ENCODE assay signal across 9 mouse cellular contexts in genomic region chr6:48642764-48643292, GRCm38 (mm10). TPM values are rescaled to one million over a fixed set of nuclear protein-coding genes. Genes with fewer than 3 reads are reported as not detected.
DNase-seq lines count a peak whose midpoint lies in the region; ATAC-seq lines count a peak whose summit lies in the region.
"Had no signal": no experiment of that assay in that cellular context is flagged by ENCODE, and none has a peak within 500 bp of the region (broad histone marks: within the 10 kb centered on the region; RNA-seq: fewer than 3 reads in every experiment).

No protein-coding gene starts in this region.

- ATAC-seq in forebrain, embryonic 14.5 days, result peak; percentile 29; the same call in 1 of the 2 replicates
- 0 out of 2 replicates have a peak, but pooled peaks have one; percentile 58 for ATAC-seq in common myeloid progenitor, adult 5-6 weeks (replicated peaks; ENCODE audit: low read depth, poor library complexity, severe bottlenecking)

- no peak overlapping the region for H3K9ac ChIP-seq in forebrain, embryonic 14.5 days (ENCODE audit: low read length)

- no peak overlapping the region for H3K27ac ChIP-seq in forebrain, embryonic 14.5 days (ENCODE audit: low read depth, low read length)
- H3K27ac ChIP-seq in forebrain, embryonic 10.5 days, result no peak overlapping the region

- DNase-seq in forebrain, embryonic 14.5 days (ENCODE audit: low spot score), result peak; percentile 86
- DNase-seq in forebrain, embryonic 10.5 days (ENCODE audit: extremely low spot score, low spot score), result no peak
- DNase-seq in ovary, postnatal 14 days (ENCODE audit: low spot score), result peak; percentile 39
- DNase-seq in ovary, postnatal 10 days (ENCODE audit: low spot score), result no peak
- DNase-seq in large intestine, adult 2 months (ENCODE audit: low read depth, low spot score), result peak; percentile 59
- peak; percentile 59 for DNase-seq in skeletal muscle tissue, adult 2 months (ENCODE audit: low read depth, low spot score)
- no peak for DNase-seq in spleen, postnatal 14 days (ENCODE audit: low spot score in 2 of 2)

- no peaks in the 10 kb centered on the region for H3K4me1 ChIP-seq in forebrain, embryonic 14.5 days (ENCODE audit: control insufficient read depth, insufficient read depth, low read length)
- no peaks in the 10 kb centered on the region for H3K4me1 ChIP-seq in forebrain, embryonic 10.5 days

- 18% methylated on average over 4 of the region's 4 CpGs for WGBS in forebrain, embryonic 14.5 days
- 23% methylated on average over 4 of the region's 4 CpGs for WGBS in forebrain, embryonic 10.5 days
- 17% methylated on average over 4 of the region's 4 CpGs for WGBS in large intestine, adult 2 months

- no peak overlapping the region for H3K4me3 ChIP-seq in forebrain, embryonic 14.5 days (ENCODE audit: low read depth, low read length)
- H3K4me3 ChIP-seq in forebrain, embryonic 10.5 days, result no peak overlapping the region

- no peaks in the 10 kb centered on the region for H3K27me3 ChIP-seq in forebrain, embryonic 14.5 days (replicated peaks; ENCODE audit: control insufficient read depth, insufficient read depth, low read length)
- H3K27me3 ChIP-seq in forebrain, embryonic 10.5 days (ENCODE audit: poor library complexity, severe bottlenecking), result no peaks in the 10 kb centered on the region

- no peaks in the 10 kb centered on the region for H3K9me3 ChIP-seq in forebrain, embryonic 14.5 days (replicated peaks; ENCODE audit: control insufficient read depth, low read length)
- H3K9me3 ChIP-seq in forebrain, embryonic 10.5 days, result no peaks in the 10 kb centered on the region

- H3K36me3 ChIP-seq in forebrain, embryonic 14.5 days (ENCODE audit: control insufficient read depth, insufficient read depth, low read length), result no peaks in the 10 kb centered on the region
- no peaks in the 10 kb centered on the region for H3K36me3 ChIP-seq in forebrain, embryonic 10.5 days (replicated peaks)

- H3K4me2 ChIP-seq in forebrain, embryonic 14.5 days (ENCODE audit: low read length), result no peak overlapping the region

RNA-seq across cellular contexts. Expression of gene Gimap8, which starts 4.2 kb away (rescaled TPM):
- 0.15 and 0.17 TPM in 2 replicates for polyA plus RNA-seq in forebrain, embryonic 14.5 days (2014; fragmentation: Nextera tagmentation; extraction: Ambion mirVana)
- 0.31 and 0.33 TPM in 2 replicates for polyA plus RNA-seq in forebrain, embryonic 10.5 days (2016; fragmentation: Nextera tagmentation; extraction: Ambion mirVana)
- 3.7 TPM in 2 replicates for total RNA-seq in common myeloid progenitor, adult 5-6 weeks (2017)
- 2.6 and 4.5 TPM in 2 replicates for polyA plus RNA-seq in large intestine, adult 2 months (2012; rRNA removed)

RNA-seq across cellular contexts. Expression of gene AI854703, which starts 16.3 kb away (rescaled TPM):
- polyA plus RNA-seq in forebrain, embryonic 14.5 days (2014; fragmentation: Nextera tagmentation; extraction: Ambion mirVana), result 8.2 and 9.7 TPM in 2 replicates
- polyA plus RNA-seq in forebrain, embryonic 10.5 days (2016; fragmentation: Nextera tagmentation; extraction: Ambion mirVana), result 0.46 and 0.83 TPM in 2 replicates
- 1.6 and 2.2 TPM in 2 replicates for total RNA-seq in common myeloid progenitor, adult 5-6 weeks (2017)
- polyA plus RNA-seq in large intestine, adult 2 months (2012; rRNA removed), result 0.52 and 0.63 TPM in 2 replicates

RNA-seq across cellular contexts. Expression of gene Gimap9, which starts 33.1 kb away (rescaled TPM):
- polyA plus RNA-seq in forebrain, embryonic 14.5 days (2014; fragmentation: Nextera tagmentation; extraction: Ambion mirVana), result 1.5 and 2.2 TPM in 2 replicates
- polyA plus RNA-seq in forebrain, embryonic 10.5 days (2016; fragmentation: Nextera tagmentation; extraction: Ambion mirVana), result 4.0 TPM in 2 replicates
- 50.8 and 59.3 TPM in 2 replicates for total RNA-seq in common myeloid progenitor, adult 5-6 weeks (2017)
- 5.6 and 8.2 TPM in 2 replicates for polyA plus RNA-seq in large intestine, adult 2 months (2012; rRNA removed)

RNA-seq across cellular contexts. Expression of gene Zfp775, which starts 41.0 kb away (rescaled TPM):
- 16.7 and 17.4 TPM in 2 replicates for polyA plus RNA-seq in forebrain, embryonic 14.5 days (2014; fragmentation: Nextera tagmentation; extraction: Ambion mirVana)
- 8.8 and 11.1 TPM in 2 replicates for polyA plus RNA-seq in forebrain, embryonic 10.5 days (2016; fragmentation: Nextera tagmentation; extraction: Ambion mirVana)
- 2.1 and 3.3 TPM in 2 replicates for total RNA-seq in common myeloid progenitor, adult 5-6 weeks (2017)
- 1.6 and 1.9 TPM in 2 replicates for polyA plus RNA-seq in large intestine, adult 2 months (2012; rRNA removed)

RNA-seq across cellular contexts. Expression of gene Gimap4, which starts 41.5 kb away (rescaled TPM):
- 1.2 and 1.9 TPM in 2 replicates for polyA plus RNA-seq in forebrain, embryonic 14.5 days (2014; fragmentation: Nextera tagmentation; extraction: Ambion mirVana)
- polyA plus RNA-seq in forebrain, embryonic 10.5 days (2016; fragmentation: Nextera tagmentation; extraction: Ambion mirVana), result 5.9 and 6.8 TPM in 2 replicates
- 1.8 and 7.3 TPM in 2 replicates for total RNA-seq in common myeloid progenitor, adult 5-6 weeks (2017)
- 20.7 and 24.6 TPM in 2 replicates for polyA plus RNA-seq in large intestine, adult 2 months (2012; rRNA removed)
- total RNA-seq: layer of hippocampus, adult 18-20 months had no signal

Comparison
In these comparisons a context has a peak if more than half of its experiments do, and no peak if none do; other contexts are left out.
1. DNase-seq: peak in forebrain, embryonic 14.5 days (single experiment), ovary, postnatal 14 days (single experiment), large intestine, adult 2 months (single experiment) and skeletal muscle tissue, adult 2 months (single experiment); none in forebrain, embryonic 10.5 days (single experiment), ovary, postnatal 10 days (single experiment) and spleen, postnatal 14 days (0 of 2).